Mouse (Mus musculus) heart, adult 18-20 months (tissue): Measurements from ENCODE around the gene Slc16a8. TPM values are rescaled to one million over a fixed set of nuclear protein-coding genes. Genes with fewer than 3 reads are reported as not detected.
"Not testable (repeated sequence)": the region's sequence is repeated elsewhere in the genome, so short reads cannot be mapped to it uniquely, and the experiment has no call there.

Experiments used
- DNase-seq, 2 experiments: peaks; one replicate each; pipeline ENCODE4 v3.0.0; 2021 to 2022; ENCODE audit warnings: mixed read lengths in 1 of 2
- total RNA-seq, 2 experiments: library from RNA; stranded (reverse); gene quantifications; 2 replicates each; pipeline ENCODE4 v1.2.3; 2021

Gene Slc16a8
- total RNA-seq, 2 experiments from 2014 or later: 0.50 to 0.64 TPM

GRCm38 (mm10) chr15:79262786-79263309 is 8.3 kb upstream of the Slc16a8 start:
- no peak for DNase-seq

- no peak for DNase-seq
These were observed 7.8 kb upstream of the Slc16a8 start for GRCm38 (mm10) chr15:79262375-79262774.

- DNase-seq: no peak
These were observed 7.2 kb upstream of the Slc16a8 start for GRCm38 (mm10) chr15:79261757-79262156.

GRCm38 (mm10) chr15:79261095-79261725 is 6.6 kb upstream of the Slc16a8 start:
- peak in 1 of 2 experiments; percentile 45 for DNase-seq

GRCm38 (mm10) chr15:79258521-79258920 is 4.0 kb upstream of the Slc16a8 start:
- no peak for DNase-seq

GRCm38 (mm10) chr15:79252580-79252979 is 2.0 kb downstream of the Slc16a8 start:
- no peak for DNase-seq

- DNase-seq: no peak
These were observed 2.6 kb downstream of the Slc16a8 start for GRCm38 (mm10) chr15:79251781-79252491.

GRCm38 (mm10) chr15:79251168-79251567 is 3.4 kb downstream of the Slc16a8 start:
- no peak for DNase-seq

GRCm38 (mm10) chr15:79250236-79250635 is 4.3 kb downstream of the Slc16a8 start:
- DNase-seq: no peak

GRCm38 (mm10) chr15:79245321-79245720 is 9.2 kb downstream of the Slc16a8 start:
- DNase-seq: no peak

GRCm38 (mm10) chr15:79244071-79244893 is 10.3 kb downstream of the Slc16a8 start:
- peak; percentile 49 to 55 for DNase-seq

- peak; percentile 96 to 97 for DNase-seq
These were observed 11.1 kb downstream of the Slc16a8 start for GRCm38 (mm10) chr15:79243234-79244042.

- DNase-seq: no peak
These were observed 11.9 kb downstream of the Slc16a8 start for GRCm38 (mm10) chr15:79242574-79243233.

GRCm38 (mm10) chr15:79238036-79238435 is 16.5 kb downstream of the Slc16a8 start:
- DNase-seq: peak in 1 of 2 experiments; percentile 41

- DNase-seq: no peak
These were observed 19.3 kb downstream of the Slc16a8 start for GRCm38 (mm10) chr15:79235268-79235667.

GRCm38 (mm10) chr15:79229058-79229821 is 25.3 kb downstream of the Slc16a8 start, which contains the start of the genes Pick1 and Gm49486:
Pick1 (plus strand) TSS chr15:79229173.
Gm49486 (plus strand) TSS chr15:79229391.
- peak; percentile 92 to 95 for DNase-seq

- not testable (repeated sequence) for DNase-seq
These were observed 28.8 kb downstream of the Slc16a8 start for GRCm38 (mm10) chr15:79225780-79226179.

- peak; percentile 84 to 96 for DNase-seq
These were observed 29.9 kb downstream of the Slc16a8 start for GRCm38 (mm10) chr15:79224685-79225084.

GRCm38 (mm10) chr15:79223641-79224040 is 30.9 kb downstream of the Slc16a8 start:
- no peak for DNase-seq

- no peak for DNase-seq
These were observed 35.0 kb downstream of the Slc16a8 start for GRCm38 (mm10) chr15:79219572-79219971.
